Mouse (Mus musculus) limb, embryonic 12.5 days (tissue): ENCODE results near the gene Abcc4. TPM values are rescaled to one million over a fixed set of nuclear protein-coding genes. Genes with fewer than 3 reads are reported as not detected.

ENCODE experiments used
- ATAC-seq: fragments of 200-750 bp; cut with Nextera tagmentation; 2 replicates; pipeline ENCODE4 v1.8.0; 2017; ENCODE audit warnings: low read depth, moderate TSS enrichment; ENCODE audit not compliant: insufficient number of reproducible peaks, insufficient read depth, low FRiP score, low TSS enrichment
- H3K27ac ChIP-seq: fragments of 300-500 bp; sonication (generic); 2 replicates; pipeline ENCODE4 v1.5.1; 2016; ENCODE audit warnings: mild to moderate bottlenecking, moderate library complexity
- H3K27me3 ChIP-seq: fragments of 300-500 bp; sonication (generic); 2 replicates; pipeline ENCODE4 v1.6.1; 2016; ENCODE audit warnings: mild to moderate bottlenecking, moderate library complexity
- H3K36me3 ChIP-seq: fragments of 300-500 bp; sonication (generic); 2 replicates; pipeline ENCODE4 v1.6.1; 2016; ENCODE audit warnings: mild to moderate bottlenecking, moderate library complexity
- H3K4me1 ChIP-seq: fragments of 300-500 bp; sonication (generic); replicated peaks from 2 replicates; pipeline ENCODE4 v1.6.1; 2016
- H3K4me2 ChIP-seq: fragments of 300-500 bp; sonication (generic); 2 replicates; pipeline ENCODE4 v1.6.1; 2016; ENCODE audit warnings: mild to moderate bottlenecking, moderate library complexity
- H3K4me3 ChIP-seq: fragments of 300-500 bp; sonication (generic); replicated peaks from 2 replicates; pipeline ENCODE4 v1.5.1; 2016; ENCODE audit warnings: mild to moderate bottlenecking
- H3K9ac ChIP-seq: fragments of 300-500 bp; sonication (generic); replicated peaks from 2 replicates; pipeline ENCODE4 v1.6.1; 2016; ENCODE audit warnings: mild to moderate bottlenecking, moderate library complexity
- H3K9me3 ChIP-seq: fragments of 300-500 bp; sonication (generic); 2 replicates; pipeline ENCODE4 v1.6.1; 2016; ENCODE audit warnings: mild to moderate bottlenecking, moderate library complexity
- WGBS: fragments of 180-500 bp; shearing (Covaris S2); methylation state at CpG from one replicate; pipeline ENCODE4 v1.1.7; 2016; 5-methylcytosine and 5-hydroxymethylcytosine counted together
- polyA plus RNA-seq: library from polyadenylated mRNA; unstranded; fragments of >200 nt; fragmentation: Nextera tagmentation; extraction: Ambion mirVana; gene quantifications from 2 replicates; pipeline ENCODE4 v1.2.1, GENCODE M21; 2016

Gene Abcc4
- polyA plus RNA-seq, 1 experiment from 2014 or later: 2.0 TPM

DNA sequence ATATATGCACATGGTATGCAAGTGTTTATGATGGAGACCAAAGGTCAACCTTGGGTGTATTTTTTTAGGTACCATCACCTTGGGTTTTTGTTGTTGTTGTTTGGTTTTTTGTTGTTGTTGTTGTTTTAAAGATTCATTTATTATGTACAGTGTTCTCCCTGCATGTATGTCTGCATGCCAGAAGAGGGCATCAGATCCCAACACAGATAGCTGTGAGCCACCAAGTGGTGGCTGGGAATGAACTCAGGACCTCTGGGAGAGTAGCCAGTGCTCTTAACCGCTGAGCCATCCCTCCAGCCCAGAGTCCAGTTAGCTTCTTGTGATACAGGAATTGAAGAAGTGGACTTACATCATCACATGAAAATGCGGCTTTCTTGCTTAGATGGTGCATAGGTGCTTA lies 101.1 kb downstream of the Abcc4 start:
- H3K4me1 ChIP-seq: peaks cover 33% of the 10 kb centered on the region
- no peak overlapping the region for H3K27ac ChIP-seq
- ATAC-seq: no peak
- 90% methylated on average over 2 of the region's 2 CpGs for WGBS
- H3K4me3 ChIP-seq: no peak overlapping the region
- H3K4me2 ChIP-seq: no peak overlapping the region
- H3K27me3 ChIP-seq: peaks cover 4% of the 10 kb centered on the region; the same call in 1 of the 2 replicates
- no peaks in the 10 kb centered on the region for H3K9me3 ChIP-seq
- H3K9ac ChIP-seq: no peak overlapping the region
- no peaks in the 10 kb centered on the region for H3K36me3 ChIP-seq

DNA sequence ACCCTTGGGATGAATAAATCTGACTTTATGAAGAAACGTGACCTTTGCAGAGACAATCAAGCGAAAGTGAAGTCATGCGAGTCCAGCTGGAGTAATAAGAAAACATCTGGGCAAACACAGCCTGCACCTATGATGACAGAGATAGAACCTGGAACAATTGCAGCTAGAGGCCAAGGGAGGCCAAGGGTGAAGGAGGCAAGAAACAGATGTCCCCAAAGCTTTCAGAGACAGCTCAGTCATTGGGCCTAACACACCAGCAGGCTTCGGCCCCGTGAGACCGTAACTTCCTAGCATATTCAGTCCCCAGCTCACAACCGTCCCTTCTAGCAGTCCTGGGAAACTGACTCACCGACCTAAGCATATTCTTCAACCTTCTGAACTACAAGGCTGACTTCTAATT lies 104.0 kb downstream of the Abcc4 start:
- WGBS: 51% methylated on average over 8 of the region's 8 CpGs
- Histone ChIP-seq H3K4me1 (peaks cover 18% of the 10 kb centered on the region), H3K4me3 (no peak overlapping the region), H3K4me2 (no peak overlapping the region), H3K27me3 (peaks cover 9% of the 10 kb centered on the region), H3K36me3 (no peaks in the 10 kb centered on the region), H3K9me3 (no peaks in the 10 kb centered on the region), H3K9ac (no peak overlapping the region), H3K27ac (no peak overlapping the region)
- no peak for ATAC-seq

DNA sequence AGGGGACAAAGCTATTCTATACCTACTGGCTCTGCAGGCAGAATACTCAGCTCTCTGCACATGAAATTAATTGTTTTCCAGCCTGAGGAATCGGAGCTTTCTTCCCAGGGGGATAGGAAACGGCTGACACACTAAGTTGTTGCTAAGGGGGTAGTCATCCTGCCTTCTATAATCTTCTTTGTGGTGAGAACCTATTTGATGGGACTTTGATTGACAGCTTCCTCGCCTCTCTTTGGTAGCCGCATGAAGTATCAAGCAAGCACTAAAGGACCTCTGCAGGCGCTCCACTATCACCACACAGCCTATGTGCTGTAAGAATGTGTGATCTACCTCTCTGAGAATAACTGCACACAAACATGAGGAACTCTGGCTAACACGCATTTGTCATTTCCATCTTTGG lies 105.3 kb downstream of the Abcc4 start:
- no peak overlapping the region for H3K4me2 ChIP-seq
- 64% methylated on average over 6 of the region's 6 CpGs for WGBS
- no peak overlapping the region for H3K27ac ChIP-seq
- H3K27me3 ChIP-seq: peaks cover 13% of the 10 kb centered on the region
- no peaks in the 10 kb centered on the region for H3K9me3 ChIP-seq
- H3K36me3 ChIP-seq: no peaks in the 10 kb centered on the region
- H3K4me3 ChIP-seq: no peak overlapping the region
- H3K9ac ChIP-seq: no peak overlapping the region
- peaks cover 18% of the 10 kb centered on the region for H3K4me1 ChIP-seq
- ATAC-seq: no peak

DNA sequence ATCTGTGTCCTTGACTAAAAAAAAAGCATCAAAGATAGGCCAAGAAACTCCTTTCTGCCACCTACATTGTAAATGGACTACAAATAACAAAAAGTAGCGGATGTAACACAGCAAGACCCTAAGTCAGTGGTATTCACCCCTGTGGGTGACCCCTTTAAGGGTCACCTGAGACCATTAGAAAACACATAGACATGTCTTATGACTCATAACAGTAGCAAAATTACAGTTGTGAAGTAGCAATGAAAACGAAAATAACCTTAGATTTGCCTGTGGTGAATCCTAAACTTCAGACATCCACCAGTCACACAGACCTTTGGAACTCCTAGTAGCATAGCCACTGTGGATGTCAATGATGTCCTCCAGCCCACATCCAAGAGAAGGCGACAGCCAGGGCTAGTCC lies 107.3 kb downstream of the Abcc4 start:
- Histone ChIP-seq H3K9me3 (no peaks in the 10 kb centered on the region), H3K27ac (no peak overlapping the region), H3K36me3 (no peaks in the 10 kb centered on the region), H3K9ac (no peak overlapping the region), H3K27me3 (peaks cover 17% of the 10 kb centered on the region), H3K4me3 (no peak overlapping the region), H3K4me1 (peaks cover 18% of the 10 kb centered on the region), H3K4me2 (no peak overlapping the region)
- 92% methylated on average over 3 of the region's 3 CpGs for WGBS
- ATAC-seq: no peak

DNA sequence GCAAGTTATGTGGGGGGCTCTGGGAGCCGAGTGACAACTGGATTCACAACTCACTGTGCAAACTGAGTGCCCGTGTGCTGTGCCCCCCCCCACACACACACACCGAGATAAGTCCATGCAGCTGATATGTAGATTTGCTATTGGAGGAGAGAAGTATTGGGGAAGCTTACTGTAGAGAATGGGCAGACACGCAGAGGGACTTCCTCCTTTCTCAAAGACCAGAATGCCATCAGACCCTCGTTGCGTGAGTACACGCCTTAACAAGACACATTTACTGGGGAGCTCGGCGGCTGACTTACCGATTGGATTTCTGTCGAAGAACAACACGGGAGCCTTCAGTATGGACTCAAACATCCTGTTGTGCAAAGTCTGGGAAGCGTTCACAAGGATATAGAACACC lies 111.6 kb downstream of the Abcc4 start:
- H3K4me3 ChIP-seq: no peak overlapping the region
- no peaks in the 10 kb centered on the region for H3K4me1 ChIP-seq
- H3K9me3 ChIP-seq: no peaks in the 10 kb centered on the region
- H3K9ac ChIP-seq: no peak overlapping the region
- no peak overlapping the region for H3K4me2 ChIP-seq
- no peak for ATAC-seq
- no peaks in the 10 kb centered on the region for H3K36me3 ChIP-seq
- WGBS: 87% methylated on average over 13 of the region's 13 CpGs
- peaks cover 25% of the 10 kb centered on the region for H3K27me3 ChIP-seq
- no peak overlapping the region for H3K27ac ChIP-seq

DNA sequence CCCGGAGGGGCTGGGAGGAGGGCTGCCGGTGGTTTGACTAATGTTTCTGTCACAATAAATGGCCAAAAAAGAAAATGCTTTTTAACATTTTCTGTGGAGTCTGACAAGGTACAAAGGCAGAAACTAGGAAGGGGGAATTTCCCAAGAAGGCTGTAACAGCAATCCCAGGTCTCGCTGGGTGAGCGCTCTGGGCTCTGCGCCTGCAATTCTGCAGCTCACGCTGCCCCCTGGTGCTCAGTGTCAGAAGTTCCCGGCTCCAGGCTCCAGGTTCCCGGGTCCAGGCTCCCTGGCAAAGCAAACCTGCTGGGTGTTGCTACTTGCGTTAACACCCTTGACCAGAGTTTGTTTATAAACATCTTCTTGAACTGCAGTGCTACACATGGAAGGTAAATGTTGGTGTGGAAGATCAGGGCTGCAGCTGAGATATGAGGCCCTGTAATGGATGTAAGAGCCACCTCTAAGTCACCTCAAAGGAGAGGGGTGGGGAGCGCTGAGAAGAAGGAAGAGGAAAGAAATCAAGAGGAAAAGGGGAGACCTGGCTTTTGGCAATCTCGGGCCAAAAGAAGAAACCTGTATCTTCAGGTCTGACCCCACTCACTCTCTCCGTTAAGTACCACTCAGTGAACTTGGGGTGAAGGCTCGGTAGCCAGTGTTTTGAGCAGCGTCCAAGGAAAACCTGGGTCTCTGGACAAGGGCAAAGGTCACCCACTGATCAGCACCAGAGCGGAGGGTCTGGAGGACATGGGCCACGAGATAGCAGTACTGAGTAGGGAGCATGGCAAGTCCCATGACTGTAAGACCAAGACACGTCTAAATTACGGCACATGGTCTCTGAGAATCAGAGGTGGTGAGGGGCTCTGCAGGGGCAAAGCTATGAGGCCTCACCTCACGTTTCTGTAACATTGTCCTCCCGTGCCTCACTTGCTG lies 114.3 kb downstream of the Abcc4 start:
- no peak for ATAC-seq
- Histone ChIP-seq H3K4me3 (no peak overlapping the region), H3K27me3 (peaks cover 17% of the 10 kb centered on the region), H3K9me3 (no peaks in the 10 kb centered on the region), H3K4me1 (no peaks in the 10 kb centered on the region), H3K36me3 (no peaks in the 10 kb centered on the region), H3K27ac (no peak overlapping the region), H3K4me2 (no peak overlapping the region), H3K9ac (no peak overlapping the region)
- 50% methylated on average over 20 of the region's 20 CpGs for WGBS

DNA sequence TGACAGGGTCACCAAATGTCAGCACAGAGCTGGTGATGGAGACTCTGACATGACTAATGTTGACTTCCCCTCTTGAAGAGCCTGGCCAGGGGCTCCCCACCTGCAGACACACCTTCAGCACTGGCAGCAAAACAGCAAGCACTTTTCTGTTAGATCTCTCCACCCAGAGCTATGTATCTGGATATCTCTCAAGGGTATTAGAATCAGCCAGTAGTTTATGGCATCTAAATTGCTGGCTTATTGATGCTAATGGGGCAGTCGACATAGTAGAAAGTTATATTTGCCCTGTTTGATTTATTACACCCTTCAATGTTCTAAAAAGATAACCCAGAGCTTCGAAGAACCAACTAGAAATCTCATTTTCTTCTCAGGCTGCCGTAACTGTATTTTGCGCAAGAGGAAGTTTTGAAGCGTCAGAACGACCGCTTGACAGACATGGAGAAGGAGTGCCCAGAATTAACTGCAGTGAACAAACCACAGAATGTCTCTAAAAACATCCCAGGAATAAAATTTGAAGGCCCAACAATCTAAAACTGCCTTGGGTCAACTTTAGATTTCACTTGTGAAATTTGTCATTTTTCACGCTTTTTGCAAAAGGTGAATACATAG lies 123.6 kb downstream of the Abcc4 start:
- Histone ChIP-seq H3K4me2 (no peak overlapping the region), H3K27me3 (0 out of 2 replicates have a peak, but pooled peaks cover 3% of the 10 kb centered on the region), H3K27ac (no peak overlapping the region), H3K9ac (no peak overlapping the region), H3K4me3 (no peak overlapping the region), H3K4me1 (no peaks in the 10 kb centered on the region), H3K9me3 (no peaks in the 10 kb centered on the region), H3K36me3 (no peaks in the 10 kb centered on the region)
- no peak for ATAC-seq
- 76% methylated on average over 8 of the region's 8 CpGs for WGBS

DNA sequence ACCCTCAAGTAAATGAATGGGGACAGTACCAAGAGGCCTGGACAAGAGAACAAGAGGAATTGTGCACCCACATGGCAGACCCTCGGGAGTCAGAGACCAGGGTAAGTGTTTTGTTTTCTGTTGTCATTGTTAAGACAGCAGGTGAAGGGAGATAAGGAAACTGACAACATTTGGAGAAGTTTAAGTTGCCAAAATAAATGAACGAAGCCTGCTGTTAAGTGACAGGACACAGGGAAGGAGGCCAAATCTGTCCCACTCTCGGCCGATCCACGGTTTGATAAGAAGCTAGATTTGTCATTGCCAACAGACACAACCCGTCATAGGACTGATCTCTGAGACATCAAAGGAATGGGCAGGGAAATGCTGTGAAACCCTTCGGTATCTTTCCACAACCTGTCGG lies 124.3 kb downstream of the Abcc4 start:
- H3K9ac ChIP-seq: no peak overlapping the region
- no peak for ATAC-seq
- H3K4me2 ChIP-seq: no peak overlapping the region
- no peak overlapping the region for H3K4me3 ChIP-seq
- 0 out of 2 replicates have a peak, but pooled peaks cover 3% of the 10 kb centered on the region for H3K27me3 ChIP-seq
- 65% methylated on average over 8 of the region's 8 CpGs for WGBS
- no peaks in the 10 kb centered on the region for H3K9me3 ChIP-seq
- no peak overlapping the region for H3K27ac ChIP-seq
- H3K36me3 ChIP-seq: no peaks in the 10 kb centered on the region
- no peaks in the 10 kb centered on the region for H3K4me1 ChIP-seq

DNA sequence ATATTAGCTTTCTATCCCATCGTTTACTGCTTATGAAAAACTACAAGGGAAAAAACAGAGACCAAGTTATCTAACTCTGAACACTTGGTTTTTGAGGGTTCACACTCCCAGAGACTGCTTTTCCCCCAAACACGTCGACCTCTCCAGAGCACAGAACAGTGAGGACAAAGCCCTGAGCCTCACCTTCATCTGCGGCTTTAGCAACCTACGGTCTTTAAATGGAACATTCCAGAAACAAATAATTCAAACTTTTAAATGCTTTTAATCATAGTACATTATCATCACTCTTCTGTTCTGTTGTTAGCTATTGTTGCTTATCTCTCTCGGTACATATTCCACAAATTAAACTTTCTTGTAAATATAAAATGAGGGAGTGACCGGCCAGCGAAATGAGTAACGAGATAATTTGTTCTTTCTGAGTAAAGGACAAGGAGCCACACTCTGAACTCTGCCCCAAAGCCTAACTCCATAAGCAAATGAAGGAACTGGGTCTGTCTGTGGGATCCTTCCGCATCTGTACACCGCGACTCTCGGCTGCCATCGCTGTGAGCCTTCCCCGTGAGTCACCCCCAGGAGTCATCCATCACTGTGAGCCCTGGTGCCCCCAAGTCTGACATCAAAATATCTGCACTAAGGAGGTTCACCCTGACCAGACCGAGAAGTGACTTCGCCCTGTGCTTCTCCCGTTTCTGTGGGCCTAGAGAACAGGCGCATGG lies 126.8 kb downstream of the Abcc4 start:
- ATAC-seq: no peak
- H3K27me3 ChIP-seq: no peaks in the 10 kb centered on the region
- H3K9me3 ChIP-seq: no peaks in the 10 kb centered on the region
- H3K36me3 ChIP-seq: no peaks in the 10 kb centered on the region
- no peak overlapping the region for H3K9ac ChIP-seq
- no peak overlapping the region for H3K4me2 ChIP-seq
- no peak overlapping the region for H3K27ac ChIP-seq
- H3K4me3 ChIP-seq: no peak overlapping the region
- 84% methylated on average over 19 of the region's 19 CpGs for WGBS
- H3K4me1 ChIP-seq: no peaks in the 10 kb centered on the region

DNA sequence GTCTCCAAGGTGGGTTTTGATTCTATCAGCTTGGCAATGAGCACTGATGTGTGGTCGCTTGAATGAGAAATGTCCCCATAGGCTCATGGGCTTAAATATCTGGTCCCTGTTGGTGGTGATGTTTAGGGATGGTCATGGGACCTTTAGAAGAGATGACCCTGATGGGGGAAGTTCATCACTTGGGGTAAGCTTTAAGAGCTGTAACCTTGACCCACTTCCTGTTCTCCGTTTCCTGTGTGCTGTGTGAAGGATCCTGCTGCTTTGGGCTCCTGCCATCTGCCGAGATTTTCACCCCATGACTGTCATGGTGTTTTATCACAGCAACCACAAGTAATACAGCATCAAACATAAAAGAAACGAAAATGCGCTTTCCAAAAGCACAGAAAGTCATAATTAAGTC lies 128.1 kb downstream of the Abcc4 start:
- WGBS: 91% methylated on average over 5 of the region's 5 CpGs
- ATAC-seq: no peak
- no peak overlapping the region for H3K9ac ChIP-seq

DNA sequence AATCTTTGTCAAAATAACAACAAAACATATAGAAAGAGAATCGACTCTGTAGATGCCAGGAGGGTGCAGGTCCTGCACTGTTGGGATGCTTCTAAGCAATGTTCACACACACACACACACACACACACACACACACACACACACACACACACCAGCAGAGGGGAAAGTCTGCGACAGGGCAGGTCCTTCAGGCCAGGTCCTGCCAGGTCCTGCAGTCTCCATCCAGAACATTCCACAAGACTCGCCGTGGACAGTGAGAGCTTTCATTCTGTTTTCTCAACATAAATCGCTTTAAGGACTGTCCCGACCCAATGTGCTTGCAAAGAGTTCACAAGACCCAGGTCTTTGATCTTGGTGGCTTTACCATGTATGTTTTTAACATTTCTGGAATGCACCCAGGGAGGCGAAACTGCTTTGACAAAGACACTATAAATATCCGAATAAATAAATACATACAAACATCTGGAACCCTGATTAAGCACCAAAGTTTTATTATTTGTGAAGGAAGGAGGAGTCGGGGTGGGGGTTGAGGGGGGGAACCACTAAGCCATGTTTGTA lies 133.3 kb downstream of the Abcc4 start:
- no peak overlapping the region for H3K9ac ChIP-seq

More for the DNA sequence above, 128.1 kb downstream of the Abcc4 start:
- H3K4me1 ChIP-seq: 0 out of 2 replicates have a peak, but pooled peaks cover 12% of the 10 kb centered on the region
- H3K27ac ChIP-seq: no peak overlapping the region
- H3K36me3 ChIP-seq: no peaks in the 10 kb centered on the region
- H3K4me2 ChIP-seq: no peak overlapping the region
- H3K27me3 ChIP-seq: no peaks in the 10 kb centered on the region
- no peak overlapping the region for H3K4me3 ChIP-seq
- no peaks in the 10 kb centered on the region for H3K9me3 ChIP-seq

More for the DNA sequence above, 133.3 kb downstream of the Abcc4 start:
- 73% methylated on average over 9 of the region's 9 CpGs for WGBS
- Histone ChIP-seq H3K27me3 (peaks cover 4% of the 10 kb centered on the region), H3K9me3 (no peaks in the 10 kb centered on the region), H3K4me3 (no peak overlapping the region), H3K36me3 (no peaks in the 10 kb centered on the region), H3K4me1 (peaks cover 19% of the 10 kb centered on the region; the same call in 1 of the 2 replicates), H3K27ac (no peak overlapping the region), H3K4me2 (no peak overlapping the region)
- ATAC-seq: no peak
